Mouse (Mus musculus) spleen, adult 18-20 months (tissue): ENCODE measurements around the gene Hnrnpr.

Experiments
- DNase-seq, 2 experiments: peaks; one replicate each; pipeline ENCODE4 v3.0.0; 2022; ENCODE audit warnings: mixed read lengths in 2 of 2

The Hnrnpr gene

GRCm38 (mm10) chr4:136309780-136310179 lies 962 bp upstream of the Hnrnpr start:
- DNase-seq: peak; percentile 32 to 59

GRCm38 (mm10) chr4:136311042-136311999 lies 579 bp downstream of the Hnrnpr start:
- DNase-seq: peak; percentile 47 to 57

GRCm38 (mm10) chr4:136312616-136313015 lies 1.9 kb downstream of the Hnrnpr start:
- DNase-seq: no peak

DNA sequence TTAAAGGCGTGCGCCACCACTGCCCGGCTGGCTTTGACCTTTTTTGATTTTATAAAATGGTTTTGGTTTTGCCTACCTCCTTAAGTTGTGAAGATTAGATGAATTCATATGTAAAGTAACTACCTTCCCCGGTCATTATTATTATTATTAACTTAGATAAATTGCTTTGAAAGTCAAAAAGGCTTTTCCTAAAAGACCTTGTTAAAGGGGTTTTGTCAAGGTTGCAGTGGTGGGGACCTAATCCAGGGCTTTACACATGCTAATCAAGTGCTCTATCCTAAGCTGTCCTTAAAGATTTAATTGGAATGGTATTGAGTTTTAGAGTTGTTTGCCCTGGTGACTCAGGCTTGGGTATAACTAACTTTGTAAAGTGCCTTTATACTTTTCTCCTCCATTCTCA lies 6.9 kb downstream of the Hnrnpr start:
- no peak for DNase-seq

GRCm38 (mm10) chr4:136320016-136320415 lies 9.3 kb downstream of the Hnrnpr start:
- no peak for DNase-seq

- no peak for DNase-seq
These were observed 13.5 kb downstream of the Hnrnpr start for GRCm38 (mm10) chr4:136324226-136324625.

GRCm38 (mm10) chr4:136327238-136327637 lies 16.5 kb downstream of the Hnrnpr start:
- DNase-seq: no peak

DNA sequence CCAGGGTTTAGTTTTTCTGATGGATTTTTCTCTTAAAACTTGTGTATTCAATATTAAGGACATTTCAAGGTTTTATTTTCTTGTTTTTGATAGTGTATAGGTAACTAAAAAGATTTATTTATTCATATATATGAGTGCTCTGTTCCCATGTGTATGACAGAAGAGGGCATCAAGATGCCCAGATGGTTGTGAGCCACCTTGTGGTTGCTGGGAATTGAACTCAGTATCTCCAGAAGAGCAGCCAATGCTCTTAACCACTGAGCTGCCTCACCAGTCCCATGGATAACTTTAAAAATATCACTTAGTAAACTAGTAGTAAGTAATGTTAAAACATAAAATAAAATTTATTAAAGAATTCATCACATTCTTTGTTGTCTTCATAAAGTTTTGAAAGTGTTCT lies 17.4 kb downstream of the Hnrnpr start:
- DNase-seq: no peak

DNA sequence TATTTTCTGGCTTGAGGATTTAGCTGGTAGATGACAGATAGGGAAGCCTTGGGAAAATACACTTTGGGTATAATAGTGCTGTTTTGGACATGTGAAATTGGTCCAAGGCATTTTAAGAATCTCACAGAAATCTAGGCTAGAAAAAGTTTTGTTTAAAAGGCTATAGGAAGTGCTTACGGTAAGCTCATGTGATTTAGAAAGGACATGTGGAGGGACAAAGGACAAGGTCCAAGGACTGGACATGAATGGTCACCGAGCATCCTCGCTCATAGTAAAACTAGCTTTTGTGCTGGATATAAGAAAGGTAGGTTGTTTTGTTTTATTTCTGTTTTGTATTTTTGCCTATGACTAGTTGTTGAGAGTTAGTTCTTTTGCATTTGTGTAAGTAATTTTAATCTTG lies 21.0 kb downstream of the Hnrnpr start:
- no peak for DNase-seq

GRCm38 (mm10) chr4:136333191-136333590 lies 22.4 kb downstream of the Hnrnpr start:
- no peak for DNase-seq

DNA sequence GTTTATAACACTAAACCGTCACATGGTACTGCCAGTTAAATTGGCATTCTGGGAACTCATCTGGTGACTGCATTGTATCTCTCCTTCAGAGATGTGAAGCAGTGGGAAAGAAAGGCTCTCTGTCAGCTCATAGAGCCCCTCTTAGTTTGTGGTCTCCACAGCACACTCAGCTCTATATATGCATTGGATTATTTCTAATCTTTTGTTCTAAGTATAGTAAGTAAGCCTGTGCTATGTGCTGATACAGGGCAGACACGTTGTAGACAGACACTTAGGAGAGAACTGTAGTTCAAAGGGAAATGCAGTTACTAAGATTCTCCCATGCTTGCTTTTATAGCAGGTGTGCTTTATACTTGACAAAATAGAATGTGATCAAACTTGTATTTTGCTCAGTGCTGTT lies 24.3 kb downstream of the Hnrnpr start:
- no peak for DNase-seq

- DNase-seq: no peak
These were observed 26.4 kb downstream of the Hnrnpr start for GRCm38 (mm10) chr4:136337129-136337528.

DNA sequence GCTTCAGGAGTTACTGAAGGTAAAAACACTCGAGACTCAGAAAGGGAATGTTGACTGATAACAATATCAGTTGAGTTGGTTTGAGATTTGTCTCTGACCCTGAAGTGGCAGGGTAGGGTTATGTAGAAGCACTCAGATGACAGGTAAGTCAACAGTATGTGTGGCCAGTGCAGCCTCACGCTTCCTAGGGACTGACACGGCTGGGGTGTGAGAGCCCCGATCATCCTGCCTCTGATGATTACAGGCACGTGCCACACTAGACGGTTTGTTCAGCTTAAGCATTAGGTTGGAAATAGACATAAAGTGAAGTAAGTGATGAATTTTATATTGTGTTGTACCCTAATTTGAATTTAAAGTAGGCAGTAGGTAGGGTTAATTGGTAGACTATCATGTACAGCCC lies 38.9 kb downstream of the Hnrnpr start:
- DNase-seq: no peak

GRCm38 (mm10) chr4:136357026-136357425 lies 46.3 kb downstream of the Hnrnpr start:
- no peak for DNase-seq

GRCm38 (mm10) chr4:136357429-136357828 lies 46.7 kb downstream of the Hnrnpr start:
- no peak for DNase-seq

DNA sequence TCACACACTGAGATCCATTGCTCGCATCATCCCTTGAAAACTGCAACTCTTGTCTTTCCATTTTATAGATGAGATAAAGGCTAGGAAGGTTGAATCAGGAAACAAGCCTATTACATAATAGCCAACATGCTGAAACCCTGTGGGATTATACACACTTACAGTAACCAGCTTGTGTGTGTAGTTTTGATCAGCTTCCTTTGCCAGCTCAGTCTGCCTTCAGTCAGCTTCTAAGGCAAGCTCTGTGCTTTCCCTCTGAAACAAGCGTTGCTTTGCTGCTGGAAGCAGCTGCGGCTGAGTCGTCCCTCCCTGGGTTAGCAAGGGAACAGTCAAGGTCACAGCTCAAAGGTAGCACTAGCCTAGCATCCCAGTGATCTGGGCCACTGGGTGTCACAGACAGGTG lies 57.1 kb downstream of the Hnrnpr start:
- DNase-seq: no peak

DNA sequence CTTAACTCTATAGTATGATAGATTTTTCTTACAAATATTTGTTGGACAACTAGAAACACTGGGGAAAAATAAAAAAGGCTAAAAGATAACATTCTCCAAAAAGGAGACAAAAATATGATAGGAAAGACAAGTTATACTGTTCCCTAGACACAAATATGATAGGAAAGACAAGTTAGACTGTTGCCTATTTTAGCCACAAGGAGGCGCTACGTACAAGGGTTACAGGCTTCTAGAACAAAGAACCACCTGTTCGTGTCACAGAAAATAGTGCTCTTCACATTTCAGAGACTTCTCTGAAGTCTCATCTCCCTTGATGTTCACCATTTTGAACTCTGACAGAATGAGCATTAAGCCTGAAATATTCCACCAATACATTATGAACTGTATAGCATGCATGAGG lies 59.0 kb downstream of the Hnrnpr start:
- peak in 1 of 2 experiments; percentile 21 for DNase-seq

GRCm38 (mm10) chr4:136373494-136374181 lies 62.9 kb downstream of the Hnrnpr start:
- no peak for DNase-seq

GRCm38 (mm10) chr4:136377001-136377400 lies 66.3 kb downstream of the Hnrnpr start:
- DNase-seq: no peak

GRCm38 (mm10) chr4:136383052-136383451 lies 72.3 kb downstream of the Hnrnpr start:
- DNase-seq: no peak

- DNase-seq: no peak
These were observed 73.1 kb downstream of the Hnrnpr start for GRCm38 (mm10) chr4:136383839-136384238.

DNA sequence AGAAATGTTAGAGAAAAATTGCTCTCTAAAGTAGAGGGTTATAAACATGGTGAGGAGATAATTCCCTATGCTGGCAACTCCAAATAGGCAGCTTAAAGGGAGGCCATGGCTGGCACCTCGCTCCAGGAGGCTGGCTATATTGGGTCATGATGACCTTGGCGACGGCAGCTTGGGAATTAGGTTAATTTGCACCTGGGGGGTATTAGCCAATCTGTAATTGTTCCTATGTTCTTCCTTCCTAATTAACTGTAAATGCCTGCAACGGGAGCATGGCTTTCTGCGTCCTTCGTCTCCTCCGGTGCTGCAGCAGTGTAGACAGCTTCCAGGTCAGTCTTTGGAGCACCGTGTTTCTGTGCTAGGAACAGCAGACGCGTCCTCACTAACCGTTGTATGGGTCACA lies 76.5 kb downstream of the Hnrnpr start:
- DNase-seq: no peak

- no peak for DNase-seq
These were observed 91.1 kb downstream of the Hnrnpr start for GRCm38 (mm10) chr4:136401806-136402205.

- no peak for DNase-seq
These were observed 97.1 kb downstream of the Hnrnpr start for GRCm38 (mm10) chr4:136407831-136408230.
